ENCODE assay signal across 8 mouse cellular contexts in the genomic region with DNA sequence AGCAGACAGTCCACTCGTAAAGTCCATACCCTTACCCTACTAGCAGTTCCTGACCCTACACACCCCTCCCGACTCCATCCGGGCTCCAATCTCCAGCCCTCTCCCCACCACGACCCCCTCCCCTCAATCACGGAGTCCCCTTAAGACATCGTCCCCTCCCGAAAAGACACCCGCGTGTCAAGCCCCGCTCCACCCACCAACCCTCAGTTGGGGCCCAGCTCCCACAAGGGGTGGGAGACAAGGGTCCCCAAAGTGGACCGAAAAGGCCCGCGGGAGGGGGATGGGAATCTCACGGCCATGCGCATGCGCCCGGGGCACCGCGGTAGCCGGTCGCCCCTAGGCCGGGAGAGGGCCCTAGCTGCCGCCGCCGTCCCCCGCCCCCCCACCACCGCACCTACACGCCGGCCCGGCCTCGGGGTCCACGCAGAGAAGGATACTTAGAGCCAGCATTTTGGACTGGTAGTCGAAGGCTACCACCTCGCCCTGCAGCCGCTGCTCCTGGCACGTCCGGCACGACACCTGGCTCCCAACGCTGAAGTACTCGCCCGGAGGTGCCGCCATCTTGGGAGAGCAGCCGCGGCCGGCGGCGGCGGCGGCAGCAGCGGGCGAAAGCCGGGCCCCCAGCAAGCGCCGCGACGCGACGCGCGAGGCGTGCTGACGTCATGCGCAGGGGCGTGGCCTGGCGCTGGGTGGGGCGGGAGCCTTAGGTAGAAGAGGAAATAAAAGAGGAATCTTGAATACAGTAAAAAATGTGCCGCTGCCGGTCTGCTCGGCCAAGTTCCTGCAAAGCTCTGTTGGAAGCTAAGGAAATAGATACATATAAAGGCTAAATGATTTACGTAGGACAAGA. TPM values are rescaled to one million over a fixed set of nuclear protein-coding genes. Genes with fewer than 3 reads are reported as not detected.
DNase-seq lines count a peak whose midpoint lies in the region; ATAC-seq and TF ChIP-seq lines count a peak whose summit lies in the region.

Gene Lsm12, minus strand, starts transcription at position 651 of the 850 bp plus-strand sequence.

- peaks cover 27% of the 10 kb centered on the region for H3K36me3 ChIP-seq in embryonic facial prominence, embryonic 15.5 days
- peaks cover 27% of the 10 kb centered on the region for H3K36me3 ChIP-seq in kidney, embryonic 14.5 days (ENCODE audit: control insufficient read depth, insufficient read depth, low read length)
- H3K36me3 ChIP-seq in limb, embryonic 15.5 days: peaks cover 10% of the 10 kb centered on the region; the same call in 1 of the 2 replicates

- WGBS in bone marrow, adult 2 months: under 1% methylated on average over 70 of the region's 70 CpGs
- WGBS in embryonic facial prominence, embryonic 15.5 days: under 1% methylated on average over 68 of the region's 70 CpGs
- WGBS in kidney, embryonic 14.5 days: under 1% methylated on average over 69 of the region's 70 CpGs
- WGBS in limb, embryonic 15.5 days: 1% methylated on average over 67 of the region's 70 CpGs

- no peaks in the 10 kb centered on the region; the same call in 1 of the 2 replicates for H3K4me1 ChIP-seq in bone marrow, adult 2 months (ENCODE audit: control insufficient read depth, insufficient read depth, low read length)
- peaks cover 28% of the 10 kb centered on the region for H3K4me1 ChIP-seq in embryonic facial prominence, embryonic 15.5 days
- H3K4me1 ChIP-seq in kidney, embryonic 14.5 days (ENCODE audit: control insufficient read depth, insufficient read depth, low read length): peaks cover 18% of the 10 kb centered on the region
- H3K4me1 ChIP-seq in limb, embryonic 15.5 days: peaks cover 25% of the 10 kb centered on the region

- peak; percentile 71; the same call in 1 of the 2 replicates for TF ChIP-seq POLR2A in bone marrow, adult 2 months (IDR thresholded peaks at IDR 0.05; ENCODE audit: borderline replicate concordance, control insufficient read depth, low read depth, low read length)

- H3K4me3 ChIP-seq in bone marrow, adult 2 months (replicated peaks; ENCODE audit: control insufficient read depth, low read depth, low read length): peak within 1 kb of the TSS; percentile 93
- H3K4me3 ChIP-seq in embryonic facial prominence, embryonic 15.5 days (replicated peaks): peak within 1 kb of the TSS; percentile 92
- H3K4me3 ChIP-seq in kidney, embryonic 14.5 days (ENCODE audit: low read length): peak within 1 kb of the TSS; percentile 76
- peak within 1 kb of the TSS; percentile 89 for H3K4me3 ChIP-seq in limb, embryonic 15.5 days

- H3K4me2 ChIP-seq in embryonic facial prominence, embryonic 15.5 days (replicated peaks): peak within 1 kb of the TSS; percentile 60
- peak within 1 kb of the TSS; percentile 53 for H3K4me2 ChIP-seq in kidney, embryonic 14.5 days (replicated peaks; ENCODE audit: low read depth, low read length)
- H3K4me2 ChIP-seq in limb, embryonic 15.5 days: peak within 1 kb of the TSS; percentile 59

- no peak for TF ChIP-seq CTCF in bone marrow, adult 2 months (IDR thresholded peaks at IDR 0.05; ENCODE audit: control insufficient read depth, insufficient read depth, low read length)

- H3K27me3 ChIP-seq in embryonic facial prominence, embryonic 15.5 days: no peaks in the 10 kb centered on the region
- no peaks in the 10 kb centered on the region for H3K27me3 ChIP-seq in kidney, embryonic 14.5 days (ENCODE audit: control insufficient read depth, insufficient read depth, low read length)
- H3K27me3 ChIP-seq in limb, embryonic 15.5 days: no peaks in the 10 kb centered on the region

- ATAC-seq in embryonic facial prominence, embryonic 15.5 days (ENCODE audit: insufficient number of reproducible peaks, low FRiP score, low TSS enrichment, low read depth): peak; percentile 88
- peak; percentile 82 for ATAC-seq in kidney, embryonic 14.5 days (ENCODE audit: low FRiP score, low TSS enrichment)
- ATAC-seq in limb, embryonic 15.5 days (ENCODE audit: insufficient number of reproducible peaks, low FRiP score, low TSS enrichment, low read depth): peak; percentile 82

- peak within 1 kb of the TSS; percentile 91 for H3K9ac ChIP-seq in embryonic facial prominence, embryonic 15.5 days
- peak within 1 kb of the TSS; percentile 87 for H3K9ac ChIP-seq in kidney, embryonic 14.5 days (ENCODE audit: low read depth, low read length)
- H3K9ac ChIP-seq in limb, embryonic 15.5 days: peak within 1 kb of the TSS; percentile 85

- H3K9me3 ChIP-seq in embryonic facial prominence, embryonic 15.5 days (replicated peaks): no peaks in the 10 kb centered on the region
- no peaks in the 10 kb centered on the region for H3K9me3 ChIP-seq in kidney, embryonic 14.5 days (ENCODE audit: control insufficient read depth, low read length)
- no peaks in the 10 kb centered on the region for H3K9me3 ChIP-seq in limb, embryonic 15.5 days

- DNase-seq in 416B (ENCODE audit: low read depth): peak; percentile 94
- peak; percentile 89 to 93 for DNase-seq in heart, adult 9 months (ENCODE audit: low spot score in 2 of 2)
- DNase-seq in monocyte, adult 2 months (ENCODE audit: low read depth in 1 of 2, low spot score in 2 of 2): peak; percentile 90 to 97
- peak; percentile 97 for DNase-seq in spleen, postnatal 36 days (ENCODE audit: low spot score in 2 of 2)

- peak within 1 kb of the TSS; percentile 89 for H3K27ac ChIP-seq in bone marrow, adult 2 months (ENCODE audit: control insufficient read depth, insufficient read depth, low read depth, low read length, poor library complexity)
- peak within 1 kb of the TSS; percentile 96 for H3K27ac ChIP-seq in embryonic facial prominence, embryonic 15.5 days (replicated peaks)
- peak within 1 kb of the TSS; percentile 81 for H3K27ac ChIP-seq in kidney, embryonic 14.5 days (ENCODE audit: low read depth, low read length)
- peak within 1 kb of the TSS; percentile 95 for H3K27ac ChIP-seq in limb, embryonic 15.5 days

RNA-seq across cellular contexts. Expression of gene Lsm12, which starts in this region (rescaled TPM):
- 40.1 and 43.4 TPM in 2 replicates for polyA plus RNA-seq in bone marrow, adult 2 months (2011; ENCODE audit: insufficient read depth, insufficient read length, low replicate concordance, missing spikeins)
- 113 and 128 TPM in 2 replicates for polyA plus RNA-seq in embryonic facial prominence, embryonic 15.5 days (2015; fragmentation: Nextera tagmentation; extraction: Ambion mirVana)
- polyA plus RNA-seq in kidney, embryonic 14.5 days (2014; fragmentation: Nextera tagmentation; extraction: Ambion mirVana): 93.9 and 106 TPM in 2 replicates
- 119 and 130 TPM in 2 replicates for polyA plus RNA-seq in limb, embryonic 15.5 days (2015; fragmentation: Nextera tagmentation; extraction: Ambion mirVana)

Comparison
In these comparisons a context has a peak if more than half of its experiments do, and no peak if none do; other contexts are left out.
1. Peak in every context shown above with its lines: DNase-seq, ATAC-seq, H3K4me3 ChIP-seq and H3K27ac ChIP-seq.